Mouse (Mus musculus) adrenal gland (tissue): Measurements from ENCODE around the gene Agtpbp1.
"Not testable (repeated sequence)": the region's sequence is repeated elsewhere in the genome, so short reads cannot be mapped to it uniquely, and the experiment has no call there.

ENCODE experiments used
- intact Hi-C: fragments of 180-260 bp; cut with DNase I; formaldehyde crosslinking; loops from one replicate; pipeline ENCODE4 v1.15.1; 2025

The Agtpbp1 gene

DNA sequence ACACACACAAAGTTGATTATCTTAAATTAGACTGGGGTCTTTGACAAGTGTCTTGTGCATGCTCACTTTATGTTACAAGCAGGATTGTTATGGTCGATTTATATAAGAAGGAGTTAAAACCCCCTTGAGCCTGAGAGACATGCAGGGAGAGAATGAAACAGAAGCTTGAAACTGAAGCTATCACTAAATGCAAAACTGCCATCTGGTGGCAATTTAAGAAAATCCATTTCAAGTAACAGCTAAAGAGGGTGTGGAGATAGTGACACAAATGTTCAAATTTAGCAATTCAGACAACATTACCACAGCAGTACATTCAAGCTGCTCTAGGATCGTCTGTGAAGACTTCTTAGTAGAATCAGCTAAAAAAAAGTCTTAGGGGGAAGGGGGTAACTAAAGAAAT, 95.9 kb downstream of the Agtpbp1 start:
- intact Hi-C loops, result loop anchor here (5.0 kb wide), 1 partner anchor 852 kb away; no protein-coding TSS in a partner anchor

- intact Hi-C loops, result loop anchor here (5.0 kb wide), 1 partner anchor 850 kb away; no protein-coding TSS in a partner anchor
Measured at GRCm38 (mm10) chr13:59487287-59487686, 97.7 kb downstream of the Agtpbp1 start.

GRCm38 (mm10) chr13:59486243-59486642, 98.8 kb downstream of the Agtpbp1 start:
- intact Hi-C loops, result loop anchor here (5.0 kb wide), 1 partner anchor 849 kb away; no protein-coding TSS in a partner anchor

GRCm38 (mm10) chr13:59485456-59485855, 99.6 kb downstream of the Agtpbp1 start:
- intact Hi-C loops, result loop anchor here (5.0 kb wide), 1 partner anchor 848 kb away; no protein-coding TSS in a partner anchor

DNA sequence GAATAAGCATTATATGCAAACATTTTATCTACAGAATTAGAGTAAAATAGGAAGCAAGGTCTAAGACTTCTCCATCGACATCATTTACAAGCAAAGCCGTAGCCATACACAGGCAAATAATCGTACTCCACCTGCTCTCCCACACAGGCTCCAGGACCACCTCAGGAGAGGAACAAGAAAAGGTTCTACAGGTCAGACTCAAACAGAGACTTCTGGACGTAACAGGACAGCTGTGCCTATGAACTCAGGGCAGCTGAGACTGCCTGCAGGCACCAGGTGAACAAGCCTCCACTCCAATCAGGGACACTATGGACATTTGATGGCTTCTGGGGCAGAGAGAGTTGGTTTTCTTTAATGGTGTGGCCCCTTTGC, 103.6 kb downstream of the Agtpbp1 start:
- intact Hi-C loops, result no loop called here

DNA sequence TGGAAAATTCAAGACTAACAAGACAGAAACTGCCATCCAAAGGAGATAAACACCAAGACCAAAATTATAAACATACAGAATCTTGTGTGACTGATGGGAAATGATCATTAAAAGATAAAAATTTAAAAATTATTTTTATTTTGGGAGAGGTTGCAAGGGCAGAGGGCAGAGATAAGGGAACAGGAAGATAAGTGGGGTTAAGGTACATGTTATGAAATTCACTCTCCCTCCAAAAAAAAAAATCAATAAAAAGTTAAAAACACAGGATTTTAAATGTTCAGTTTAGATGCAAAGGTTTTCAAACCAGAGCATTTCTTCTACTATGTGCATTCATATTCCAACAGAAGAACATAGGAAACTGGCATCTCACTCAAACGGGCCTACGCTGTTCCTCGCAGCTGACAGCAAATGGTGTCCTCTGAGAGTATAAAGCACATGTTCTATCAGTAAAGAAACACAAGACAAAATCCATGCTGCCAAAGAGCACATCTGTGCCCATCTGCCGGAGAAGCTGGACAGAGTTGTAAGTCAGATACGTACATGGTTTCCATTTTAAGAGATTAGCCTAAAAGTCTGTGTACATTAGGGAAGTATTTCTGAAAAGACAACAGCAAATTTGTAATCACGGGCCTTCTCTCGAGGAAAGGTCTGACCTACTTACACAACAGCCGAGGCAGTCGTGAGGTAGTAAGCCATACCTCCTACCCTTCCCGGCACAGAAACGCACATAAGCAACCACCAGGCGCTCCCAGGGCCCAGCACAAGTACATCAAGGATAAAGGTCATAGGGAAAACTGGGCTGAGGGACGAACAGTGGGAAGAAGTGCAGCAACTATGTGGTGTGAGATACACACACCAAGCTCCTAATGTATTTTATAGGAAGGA, 104.2 kb downstream of the Agtpbp1 start:
- intact Hi-C loops, result no loop called here

DNA sequence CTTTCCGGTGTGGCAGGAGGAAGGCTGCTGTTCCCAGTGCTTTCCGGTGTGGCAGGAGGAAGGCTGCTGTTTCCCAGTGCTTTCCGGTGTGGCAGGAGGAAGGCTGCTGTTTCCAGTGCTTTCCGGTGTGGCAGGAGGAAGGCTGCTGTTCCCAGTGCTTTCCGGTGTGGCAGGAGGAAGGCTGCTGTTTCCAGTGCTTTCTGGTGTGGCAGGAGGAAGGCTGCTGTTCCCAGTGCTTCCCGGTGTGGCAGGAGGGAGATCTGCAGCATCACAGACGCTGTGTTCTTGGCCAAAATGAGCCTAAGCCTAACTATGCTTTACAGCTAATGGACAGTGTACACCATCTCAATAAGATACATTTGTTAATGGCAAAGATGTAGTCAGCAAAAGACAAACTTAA, 107.1 kb downstream of the Agtpbp1 start:
- intact Hi-C loops, result not testable (repeated sequence)

- intact Hi-C loops, result no loop called here
Measured at GRCm38 (mm10) chr13:59477451-59477850, 107.6 kb downstream of the Agtpbp1 start.

GRCm38 (mm10) chr13:59474973-59475372, 110.1 kb downstream of the Agtpbp1 start:
- intact Hi-C loops, result no loop called here

- intact Hi-C loops, result no loop called here
Measured at GRCm38 (mm10) chr13:59473341-59473740, 111.7 kb downstream of the Agtpbp1 start.

DNA sequence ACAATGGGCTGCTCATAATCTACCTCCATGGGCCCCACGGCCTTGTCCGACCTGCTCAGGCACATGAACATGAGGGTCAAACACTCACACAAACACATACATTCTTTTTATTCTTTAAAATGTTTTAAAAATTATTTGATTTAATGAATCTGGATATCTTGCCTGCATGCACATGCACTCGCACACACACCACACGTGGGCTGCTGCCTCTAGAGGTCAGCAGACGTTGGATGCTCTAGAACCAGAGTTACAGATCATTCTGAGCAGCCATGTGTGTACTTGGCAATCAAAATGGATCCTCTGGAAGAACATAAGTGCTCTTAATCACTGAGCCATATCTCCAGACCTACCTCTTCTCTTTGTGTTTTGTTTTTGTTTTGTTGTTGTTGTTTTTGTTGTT, 112.8 kb downstream of the Agtpbp1 start:
- intact Hi-C loops, result no loop called here

GRCm38 (mm10) chr13:59469701-59470100, 115.3 kb downstream of the Agtpbp1 start:
- intact Hi-C loops, result no loop called here

- intact Hi-C loops, result no loop called here
Measured at GRCm38 (mm10) chr13:59468181-59468802, 116.7 kb downstream of the Agtpbp1 start.

DNA sequence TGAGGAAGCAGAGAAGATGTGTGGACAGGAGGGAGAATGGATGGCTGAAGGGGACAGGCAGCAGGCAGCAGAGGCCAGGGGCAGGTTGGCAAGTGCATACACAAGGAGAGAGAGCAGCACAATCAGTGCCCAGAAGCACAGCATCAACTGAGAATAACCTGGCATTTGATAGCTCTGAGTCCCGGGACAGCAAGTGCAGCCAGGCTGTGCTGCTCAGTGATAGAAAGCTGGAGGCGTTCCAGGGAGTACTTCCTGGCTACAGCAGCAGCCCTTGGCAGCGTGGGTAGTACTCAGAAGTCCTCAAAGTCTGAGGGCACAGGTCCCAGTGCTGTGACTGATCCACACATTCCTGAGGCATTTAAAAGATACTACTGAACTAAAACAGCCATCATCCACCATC, 117.4 kb downstream of the Agtpbp1 start:
- intact Hi-C loops, result no loop called here

DNA sequence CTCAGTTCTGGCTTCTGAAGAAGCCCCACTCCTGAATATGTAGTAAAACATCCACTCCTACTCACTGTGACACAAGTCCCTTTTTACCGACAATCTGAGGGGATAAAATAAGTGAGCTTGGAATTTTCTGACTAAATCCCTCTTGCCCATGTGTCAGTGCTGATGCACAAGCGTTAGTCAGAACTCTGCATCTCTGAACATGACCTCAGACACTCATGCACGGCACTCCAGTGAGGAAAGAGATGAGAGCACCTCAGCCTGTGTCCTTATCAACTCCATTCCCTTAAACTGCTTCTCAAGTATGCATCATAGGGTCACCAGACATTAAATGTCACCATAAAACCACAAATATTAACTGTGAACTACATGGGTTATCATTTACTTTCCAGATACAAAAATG, 124.1 kb downstream of the Agtpbp1 start:
- intact Hi-C loops, result no loop called here

- intact Hi-C loops, result no loop called here
Measured at GRCm38 (mm10) chr13:59456203-59456602, 128.8 kb downstream of the Agtpbp1 start.

DNA sequence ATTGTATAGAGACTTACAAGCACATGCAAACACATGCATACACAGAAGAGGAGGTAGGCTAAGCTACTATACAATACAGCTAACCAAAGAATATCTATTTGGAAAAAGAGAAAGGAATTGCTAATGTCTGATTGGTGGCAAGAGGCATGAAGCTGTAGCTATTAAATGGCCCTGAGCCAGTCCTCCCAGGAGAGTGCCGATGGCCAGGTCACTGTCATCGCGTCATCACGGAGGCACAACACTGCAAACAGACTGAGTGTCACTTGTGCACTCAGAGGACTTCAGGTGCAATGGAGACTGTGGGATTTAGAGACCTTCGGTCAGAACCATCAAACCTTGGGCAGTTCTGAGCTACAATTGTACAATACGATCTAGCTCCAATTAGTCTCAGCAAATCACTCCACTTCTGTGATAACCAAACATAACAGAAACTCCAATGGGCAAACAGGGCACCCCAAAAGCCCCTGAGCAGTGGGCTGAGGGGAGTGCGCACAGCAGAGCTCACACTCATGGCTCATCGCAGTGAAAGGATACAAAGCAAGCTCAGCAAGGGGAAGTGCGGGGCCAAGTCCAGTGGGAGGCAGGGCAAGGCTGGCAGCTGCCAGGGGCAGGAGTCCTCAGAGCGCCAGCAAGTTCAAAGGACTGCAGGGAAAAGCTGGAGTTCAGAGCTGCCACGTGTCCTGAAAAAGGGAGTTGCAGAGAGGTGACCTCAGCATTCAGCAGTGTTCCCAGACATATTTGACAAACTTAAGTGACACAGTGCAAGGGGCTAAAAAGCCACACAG, 130.8 kb downstream of the Agtpbp1 start:
- intact Hi-C loops, result no loop called here

DNA sequence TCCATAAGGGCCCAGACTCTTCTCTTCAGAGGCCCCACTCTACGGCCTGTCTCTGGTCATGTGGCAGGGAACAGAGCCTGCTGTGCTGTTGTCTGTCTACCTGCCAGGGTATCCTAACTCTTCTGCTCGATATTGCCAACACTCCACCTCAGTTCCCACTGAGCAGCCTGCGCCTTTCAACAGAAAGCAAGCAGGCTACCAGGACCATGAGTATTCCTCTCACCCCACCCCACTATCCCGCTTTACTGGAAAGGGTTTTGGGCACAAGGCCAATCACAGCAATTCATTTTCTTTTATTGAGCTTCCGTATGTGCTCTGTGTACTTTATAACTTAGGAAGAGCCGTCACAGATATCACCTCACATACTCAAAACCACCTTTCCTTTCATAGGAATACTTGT, 131.4 kb downstream of the Agtpbp1 start:
- intact Hi-C loops, result no loop called here

DNA sequence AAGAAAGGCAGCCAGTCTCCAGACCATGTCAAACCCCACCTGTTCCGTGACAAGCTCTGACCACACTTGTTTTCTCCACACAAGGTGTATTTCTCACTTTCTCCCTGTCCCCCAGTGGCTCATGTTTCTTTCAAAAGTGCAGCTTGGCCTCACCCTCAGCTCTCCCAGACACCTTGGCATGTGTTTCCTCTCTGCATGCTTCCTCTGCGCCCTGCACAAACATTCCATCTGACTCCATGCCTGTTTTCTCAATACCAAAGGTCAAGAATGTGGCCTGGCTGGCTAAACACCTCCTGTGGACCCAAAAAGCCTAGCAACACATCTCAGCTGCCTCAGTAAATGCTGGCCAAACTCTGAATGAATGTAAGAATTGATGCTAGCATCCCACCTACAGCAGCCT, 132.0 kb downstream of the Agtpbp1 start:
- intact Hi-C loops, result no loop called here

DNA sequence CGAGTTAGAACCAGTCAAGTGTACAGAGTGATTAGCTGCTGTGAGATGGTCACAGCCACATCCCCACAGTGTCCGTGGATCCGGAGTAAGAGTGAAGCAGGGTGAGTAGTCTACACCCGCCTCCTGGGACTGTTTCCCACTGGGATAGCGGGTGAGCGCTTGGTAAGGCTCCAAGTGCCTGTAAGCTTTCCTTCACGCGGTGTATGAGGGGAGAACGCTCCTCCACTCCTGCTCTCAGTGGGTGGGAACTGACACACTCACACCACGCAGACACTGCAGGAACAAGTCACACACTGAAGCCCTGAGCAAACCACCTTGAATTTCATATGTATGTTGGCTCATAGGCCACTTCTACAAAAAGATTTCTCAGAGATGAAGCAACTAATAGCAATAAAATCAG, 134.2 kb downstream of the Agtpbp1 start:
- intact Hi-C loops, result no loop called here

GRCm38 (mm10) chr13:59447130-59447529, 137.9 kb downstream of the Agtpbp1 start:
- intact Hi-C loops, result no loop called here

DNA sequence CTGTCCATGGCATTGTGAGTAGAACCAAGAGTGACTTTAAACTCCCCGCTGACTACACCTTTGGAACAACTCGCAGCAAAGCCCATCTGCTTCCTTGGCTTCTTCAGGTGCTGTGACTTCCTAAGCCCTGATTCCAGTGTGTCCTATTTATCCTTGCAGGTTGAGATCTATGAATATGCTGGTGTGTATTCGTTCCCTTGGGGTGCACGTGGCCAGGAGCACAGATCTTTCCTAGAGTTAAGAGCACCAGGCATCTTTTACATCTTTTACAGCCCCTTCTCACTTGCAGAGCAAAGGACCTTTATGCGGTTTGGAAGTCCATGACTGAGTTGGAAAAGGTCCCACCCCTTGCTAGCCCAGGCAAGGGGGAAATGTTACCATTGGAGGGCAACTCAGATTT, 139.8 kb downstream of the Agtpbp1 start:
- intact Hi-C loops, result no loop called here
